Mouse (Mus musculus): Measurements from ENCODE around the gene Unc50. TPM values are rescaled to one million over a fixed set of nuclear protein-coding genes. Genes with fewer than 3 reads are reported as not detected.

The Unc50 gene
- polyA plus RNA-seq, 1 experiment from 2014 or later = 144 TPM

DNA sequence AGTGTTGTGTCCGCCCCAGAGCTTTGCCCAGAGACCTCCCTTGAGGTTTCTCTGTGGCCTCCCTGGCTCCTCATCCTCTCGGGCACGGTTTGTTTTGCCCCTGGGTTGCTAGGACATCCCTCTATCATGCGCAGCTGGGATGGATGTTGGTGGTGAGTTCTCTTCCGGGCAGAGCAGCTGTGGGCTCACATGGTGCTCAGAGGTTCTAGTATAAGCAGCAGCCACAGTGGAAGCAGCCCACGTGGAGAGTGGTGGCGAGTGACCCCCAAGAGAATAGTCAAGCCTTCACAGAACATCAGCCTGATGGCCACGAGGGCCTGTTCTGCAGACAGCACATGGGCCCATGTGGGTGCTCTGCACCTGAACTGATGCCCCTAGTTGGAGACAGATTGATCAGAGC is 22.7 kb upstream of the Unc50 start:
- Histone ChIP-seq H3K4me3 (ENCODE audit: low read length) (no peak overlapping the region), H3K4me1 (ENCODE audit: insufficient read depth, low read length) (no peaks in the 10 kb centered on the region), H3K9ac (replicated peaks; ENCODE audit: low read length) (no peak overlapping the region), H3K4me2 (replicated peaks; ENCODE audit: low read depth, low read length) (no peak overlapping the region), H3K27ac (ENCODE audit: low read length) (no peak overlapping the region), H3K27me3 (ENCODE audit: insufficient read depth, low read length) (no peaks in the 10 kb centered on the region), H3K9me3 (ENCODE audit: low read length) (no peaks in the 10 kb centered on the region), H3K36me3 (ENCODE audit: insufficient read depth, low read length) (no peaks in the 10 kb centered on the region)
- ATAC-seq (ENCODE audit: low FRiP score, low TSS enrichment) = no peak
- 77% methylated on average over 8 of the region's 8 CpGs for WGBS

DNA sequence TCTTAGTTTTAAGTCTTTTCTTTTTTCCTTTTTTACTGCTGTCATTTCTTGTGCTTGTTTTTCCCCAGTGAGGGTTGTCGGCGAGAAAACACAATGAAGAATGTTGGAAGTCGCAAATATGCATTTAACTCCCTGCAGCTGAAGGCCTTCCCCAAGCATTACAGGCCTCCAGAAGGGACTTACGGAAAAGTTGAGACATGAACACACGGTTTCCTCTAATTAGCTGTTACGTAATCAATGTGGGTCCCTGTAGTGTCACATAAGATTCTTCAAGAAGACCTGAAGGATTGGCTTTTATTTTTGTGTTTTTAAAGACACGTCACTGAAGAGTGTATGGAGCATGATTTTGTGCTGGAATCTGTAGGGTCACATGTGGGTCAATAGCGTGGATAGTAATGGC is 21.9 kb upstream of the Unc50 start:
- no peaks in the 10 kb centered on the region for H3K36me3 ChIP-seq (ENCODE audit: insufficient read depth, low read length)
- ATAC-seq (ENCODE audit: low FRiP score, low TSS enrichment) = no peak
- H3K27ac ChIP-seq (ENCODE audit: low read length) = no peak overlapping the region
- H3K9ac ChIP-seq (replicated peaks; ENCODE audit: low read length) = no peak overlapping the region
- no peak overlapping the region for H3K4me3 ChIP-seq (ENCODE audit: low read length)
- no peaks in the 10 kb centered on the region for H3K27me3 ChIP-seq (ENCODE audit: insufficient read depth, low read length)
- no peaks in the 10 kb centered on the region for H3K9me3 ChIP-seq (ENCODE audit: low read length)
- no peaks in the 10 kb centered on the region for H3K4me1 ChIP-seq (ENCODE audit: insufficient read depth, low read length)
- H3K4me2 ChIP-seq (replicated peaks; ENCODE audit: low read depth, low read length) = no peak overlapping the region
- WGBS = 79% methylated on average over 8 of the region's 8 CpGs

DNA sequence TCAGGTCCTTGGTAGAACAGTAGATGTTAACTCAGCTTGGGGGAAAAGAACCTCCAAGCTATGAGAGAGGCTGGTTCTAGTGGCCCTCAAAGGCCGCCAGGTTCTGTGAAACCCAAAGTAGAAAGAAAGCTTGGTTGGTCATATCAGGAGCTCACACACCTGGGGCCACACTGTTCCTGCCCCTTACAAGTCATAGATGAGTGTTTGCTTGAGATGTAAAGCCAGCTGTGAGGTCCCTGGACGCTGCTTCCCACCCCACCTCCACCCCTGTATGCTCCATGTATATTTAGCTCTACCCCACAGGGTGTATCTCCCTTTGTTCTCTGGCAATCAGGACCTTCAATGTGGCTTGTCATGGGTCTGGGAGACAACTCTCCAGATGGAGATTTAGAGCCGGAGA is 21.3 kb upstream of the Unc50 start:
- no peak overlapping the region for H3K4me2 ChIP-seq (replicated peaks; ENCODE audit: low read depth, low read length)
- no peaks in the 10 kb centered on the region for H3K27me3 ChIP-seq (ENCODE audit: insufficient read depth, low read length)
- no peaks in the 10 kb centered on the region for H3K4me1 ChIP-seq (ENCODE audit: insufficient read depth, low read length)
- WGBS = 77% methylated on average over 3 of the region's 3 CpGs
- H3K9me3 ChIP-seq (ENCODE audit: low read length) = no peaks in the 10 kb centered on the region
- H3K4me3 ChIP-seq (ENCODE audit: low read length) = no peak overlapping the region
- no peak for ATAC-seq (ENCODE audit: low FRiP score, low TSS enrichment)
- no peak overlapping the region for H3K27ac ChIP-seq (ENCODE audit: low read length)
- no peak overlapping the region for H3K9ac ChIP-seq (replicated peaks; ENCODE audit: low read length)
- no peaks in the 10 kb centered on the region for H3K36me3 ChIP-seq (ENCODE audit: insufficient read depth, low read length)

- H3K36me3 ChIP-seq (ENCODE audit: insufficient read depth, low read length) = no peaks in the 10 kb centered on the region
- no peaks in the 10 kb centered on the region for H3K27me3 ChIP-seq (ENCODE audit: insufficient read depth, low read length)
- no peak overlapping the region for H3K4me3 ChIP-seq (ENCODE audit: low read length)
- no peak for ATAC-seq (ENCODE audit: low FRiP score, low TSS enrichment)
- H3K4me2 ChIP-seq (replicated peaks; ENCODE audit: low read depth, low read length) = no peak overlapping the region
- H3K27ac ChIP-seq (ENCODE audit: low read length) = no peak overlapping the region
- no peaks in the 10 kb centered on the region for H3K4me1 ChIP-seq (ENCODE audit: insufficient read depth, low read length)
- no peak overlapping the region for H3K9ac ChIP-seq (replicated peaks; ENCODE audit: low read length)
- H3K9me3 ChIP-seq (ENCODE audit: low read length) = no peaks in the 10 kb centered on the region
These were observed 20.3 kb upstream of the Unc50 start for GRCm38 (mm10) chr1:37409647-37410046.

DNA sequence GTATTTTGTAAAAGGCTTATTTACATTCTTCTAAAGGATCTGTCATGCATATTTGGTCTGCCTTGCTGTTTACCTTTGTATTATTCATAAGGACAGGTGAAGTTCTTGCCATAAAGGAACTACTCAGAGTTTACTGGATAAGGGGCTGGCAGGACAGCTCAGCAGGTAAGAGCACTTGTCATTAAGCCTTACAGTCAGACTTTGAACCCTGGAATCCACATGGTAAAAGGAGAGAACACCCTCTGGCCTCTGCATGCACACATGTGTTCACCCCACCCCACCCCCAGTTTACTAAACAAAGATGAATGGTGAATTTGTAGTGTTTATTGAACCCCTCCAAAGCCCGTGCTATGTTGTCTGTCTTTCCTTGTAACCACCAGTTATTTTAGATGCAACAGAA is 14.5 kb upstream of the Unc50 start:
- ATAC-seq (ENCODE audit: low FRiP score, low TSS enrichment) = no peak
- H3K36me3 ChIP-seq (ENCODE audit: insufficient read depth, low read length) = peaks cover 15% of the 10 kb centered on the region
- no peaks in the 10 kb centered on the region for H3K27me3 ChIP-seq (ENCODE audit: insufficient read depth, low read length)
- 77% methylated on average over 1 of the region's 1 CpGs for WGBS
- H3K4me1 ChIP-seq (ENCODE audit: insufficient read depth, low read length) = no peaks in the 10 kb centered on the region
- no peak overlapping the region for H3K4me3 ChIP-seq (ENCODE audit: low read length)
- no peak overlapping the region for H3K27ac ChIP-seq (ENCODE audit: low read length)
- H3K9me3 ChIP-seq (ENCODE audit: low read length) = no peaks in the 10 kb centered on the region; the same call in 1 of the 2 replicates
- no peak overlapping the region for H3K4me2 ChIP-seq (replicated peaks; ENCODE audit: low read depth, low read length)
- H3K9ac ChIP-seq (replicated peaks; ENCODE audit: low read length) = no peak overlapping the region

- no peak overlapping the region for H3K9ac ChIP-seq (replicated peaks; ENCODE audit: low read length)
- no peak for ATAC-seq (ENCODE audit: low FRiP score, low TSS enrichment)
- H3K27me3 ChIP-seq (ENCODE audit: insufficient read depth, low read length) = no peaks in the 10 kb centered on the region
- 89% methylated on average over 1 of the region's 1 CpGs for WGBS
- H3K27ac ChIP-seq (ENCODE audit: low read length) = no peak overlapping the region
- no peak overlapping the region for H3K4me3 ChIP-seq (ENCODE audit: low read length)
- peaks cover 12% of the 10 kb centered on the region for H3K9me3 ChIP-seq (ENCODE audit: low read length)
- no peaks in the 10 kb centered on the region for H3K4me1 ChIP-seq (ENCODE audit: insufficient read depth, low read length)
- no peak overlapping the region for H3K4me2 ChIP-seq (replicated peaks; ENCODE audit: low read depth, low read length)
- peaks cover 30% of the 10 kb centered on the region for H3K36me3 ChIP-seq (ENCODE audit: insufficient read depth, low read length)
These were observed 10.5 kb upstream of the Unc50 start for GRCm38 (mm10) chr1:37419420-37419819.

DNA sequence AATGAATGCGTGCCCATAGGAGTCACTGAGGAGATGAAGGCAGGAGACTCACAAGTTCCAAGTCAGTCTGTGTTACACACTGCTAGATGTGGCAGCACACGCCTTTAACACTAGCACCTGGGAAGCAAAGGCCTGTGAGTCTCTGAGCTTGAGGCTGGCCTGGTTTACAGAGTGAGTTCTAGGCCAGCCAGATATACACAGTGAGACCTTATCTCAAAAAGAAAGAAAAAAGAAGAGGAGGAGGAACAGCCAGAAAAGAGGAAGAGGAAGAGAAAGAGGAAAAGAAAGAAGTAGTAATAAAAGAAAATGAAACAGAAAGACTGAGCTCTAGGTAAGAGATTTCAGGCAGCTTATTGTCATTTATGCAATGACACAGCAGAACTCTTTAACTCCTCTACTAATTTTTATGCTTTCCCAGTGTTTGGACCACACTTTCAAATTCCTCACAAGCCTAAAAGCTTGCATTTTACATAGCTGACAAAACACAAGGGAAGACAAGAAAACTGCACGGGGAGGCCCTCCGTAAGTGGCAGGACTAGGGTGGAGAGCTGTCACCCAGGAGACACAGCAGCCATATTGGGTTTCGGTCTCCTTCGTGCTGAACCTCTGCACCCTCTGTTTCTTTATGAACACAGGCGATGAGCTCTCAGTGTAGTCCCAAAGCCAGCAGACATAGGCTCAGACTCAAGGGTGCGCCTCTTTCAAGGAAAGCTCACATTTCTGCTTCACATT is 2.6 kb upstream of the Unc50 start:
- ATAC-seq (ENCODE audit: low FRiP score, low TSS enrichment) = no peak
- 92% methylated on average over 8 of the region's 8 CpGs for WGBS

DNA sequence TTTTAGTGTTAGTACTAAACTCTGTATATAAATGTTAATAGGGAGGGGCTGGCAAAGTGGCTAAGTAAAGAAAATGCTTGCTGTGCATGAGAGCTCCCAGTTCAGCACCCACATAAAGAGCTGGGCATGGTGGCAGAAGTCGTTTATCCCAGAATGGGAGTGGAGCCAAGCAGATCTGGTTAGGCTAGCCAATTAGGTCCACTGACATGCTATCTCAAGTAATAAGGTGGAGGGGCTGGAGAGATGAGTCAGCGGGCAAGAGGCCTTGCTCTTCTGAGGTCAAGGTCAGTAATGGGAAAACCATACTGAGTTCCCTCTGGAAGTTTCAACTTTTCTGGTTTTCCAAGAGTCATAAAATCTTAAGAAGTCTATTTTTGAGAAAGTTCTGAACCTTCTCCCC is 1.0 kb upstream of the Unc50 start:
- peaks cover 23% of the 10 kb centered on the region for H3K4me1 ChIP-seq (ENCODE audit: insufficient read depth, low read length)
- peak overlapping the region; percentile 86 for H3K4me2 ChIP-seq (replicated peaks; ENCODE audit: low read depth, low read length)
- peaks cover 6% of the 10 kb centered on the region for H3K9me3 ChIP-seq (ENCODE audit: low read length)
- H3K36me3 ChIP-seq (ENCODE audit: insufficient read depth, low read length) = peaks cover 31% of the 10 kb centered on the region
- H3K4me3 ChIP-seq (ENCODE audit: low read length) = peak overlapping the region; percentile 85
- no peaks in the 10 kb centered on the region for H3K27me3 ChIP-seq (ENCODE audit: insufficient read depth, low read length)
- H3K27ac ChIP-seq (ENCODE audit: low read length) = no peak overlapping the region
- H3K9ac ChIP-seq (replicated peaks; ENCODE audit: low read length) = peak overlapping the region; percentile 85
- 47% methylated on average over 2 of the region's 2 CpGs for WGBS
- ATAC-seq (ENCODE audit: low FRiP score, low TSS enrichment) = no peak

More for the DNA sequence above, 2.6 kb upstream of the Unc50 start:
- no peak overlapping the region for H3K4me3 ChIP-seq (ENCODE audit: low read length)
- no peak overlapping the region for H3K9ac ChIP-seq (replicated peaks; ENCODE audit: low read length)
- H3K4me2 ChIP-seq (replicated peaks; ENCODE audit: low read depth, low read length) = no peak overlapping the region
- peaks cover 23% of the 10 kb centered on the region for H3K4me1 ChIP-seq (ENCODE audit: insufficient read depth, low read length)
- peaks cover 10% of the 10 kb centered on the region for H3K9me3 ChIP-seq (ENCODE audit: low read length)
- H3K27me3 ChIP-seq (ENCODE audit: insufficient read depth, low read length) = no peaks in the 10 kb centered on the region
- H3K36me3 ChIP-seq (ENCODE audit: insufficient read depth, low read length) = peaks cover 31% of the 10 kb centered on the region
- H3K27ac ChIP-seq (ENCODE audit: low read length) = no peak overlapping the region

- peaks cover 23% of the 10 kb centered on the region for H3K4me1 ChIP-seq (ENCODE audit: insufficient read depth, low read length)
These were observed 430 bp downstream of the Unc50 start for GRCm38 (mm10) chr1:37430297-37430840.

GRCm38 (mm10) chr1:37436419-37436818 is 6.5 kb downstream of the Unc50 start:
- no peak for ATAC-seq (ENCODE audit: low FRiP score, low TSS enrichment)
- 95% methylated on average over 3 of the region's 3 CpGs for WGBS

More at GRCm38 (mm10) chr1:37430297-37430840, 430 bp downstream of the Unc50 start:
- WGBS = under 1% methylated on average over 40 of the region's 40 CpGs
- H3K9ac ChIP-seq (replicated peaks; ENCODE audit: low read length) = peak overlapping the region; percentile 85
- H3K4me2 ChIP-seq (replicated peaks; ENCODE audit: low read depth, low read length) = peak overlapping the region; percentile 86
- peak overlapping the region; percentile 47 for H3K27ac ChIP-seq (ENCODE audit: low read length)
- H3K27me3 ChIP-seq (ENCODE audit: insufficient read depth, low read length) = no peaks in the 10 kb centered on the region
- H3K9me3 ChIP-seq (ENCODE audit: low read length) = no peaks in the 10 kb centered on the region
- ATAC-seq (ENCODE audit: low FRiP score, low TSS enrichment) = peak; percentile 52; the same call in 1 of the 2 replicates
- peaks cover 31% of the 10 kb centered on the region for H3K36me3 ChIP-seq (ENCODE audit: insufficient read depth, low read length)
- H3K4me3 ChIP-seq (ENCODE audit: low read length) = peak overlapping the region; percentile 85

More at GRCm38 (mm10) chr1:37436419-37436818, 6.5 kb downstream of the Unc50 start:
- H3K9ac ChIP-seq (replicated peaks; ENCODE audit: low read length) = no peak overlapping the region
- H3K27ac ChIP-seq (ENCODE audit: low read length) = no peak overlapping the region
- H3K4me1 ChIP-seq (ENCODE audit: insufficient read depth, low read length) = peaks cover 6% of the 10 kb centered on the region
- peaks cover 58% of the 10 kb centered on the region for H3K36me3 ChIP-seq (ENCODE audit: insufficient read depth, low read length)
- H3K4me2 ChIP-seq (replicated peaks; ENCODE audit: low read depth, low read length) = no peak overlapping the region
- no peak overlapping the region for H3K4me3 ChIP-seq (ENCODE audit: low read length)
- no peaks in the 10 kb centered on the region for H3K9me3 ChIP-seq (ENCODE audit: low read length)
- H3K27me3 ChIP-seq (ENCODE audit: insufficient read depth, low read length) = no peaks in the 10 kb centered on the region

All from kidney, embryonic 16.5 days (tissue).